Mouse (Mus musculus) myocyte (in vitro differentiated cells): ENCODE results near the gene Thumpd2. TPM values are rescaled to one million over a fixed set of nuclear protein-coding genes. Genes with fewer than 3 reads are reported as not detected.

Experiments used
- H3K27me3 ChIP-seq: one replicate; pipeline ENCODE4 v1.6.1; 2011; ENCODE audit not compliant: control insufficient read depth, insufficient read depth, insufficient read length
- H3K36me3 ChIP-seq: one replicate; pipeline ENCODE4 v1.6.1; 2011; ENCODE audit not compliant: control insufficient read depth, insufficient read depth
- H3K4me2 ChIP-seq: one replicate; pipeline ENCODE4 v1.6.1; 2011; ENCODE audit warnings: low read depth, control low read depth
- H3K4me3 ChIP-seq: one replicate; pipeline ENCODE4 v1.5.1; 2011; ENCODE audit warnings: mild to moderate bottlenecking, control low read depth, moderate library complexity
- H3K79me2 ChIP-seq: one replicate; pipeline ENCODE4 v1.6.1; 2011; ENCODE audit not compliant: control insufficient read depth, insufficient read depth
- H3ac ChIP-seq: one replicate; pipeline ENCODE4 v1.6.1; 2011; ENCODE audit not compliant: control insufficient read depth, insufficient read length
- CEBPB ChIP-seq: IDR thresholded peaks from 2 replicates; pipeline ENCODE4 v1.6.1; 2011; ENCODE audit warnings: mild to moderate bottlenecking, moderate library complexity; ENCODE audit not compliant: poor library complexity, insufficient read depth, severe bottlenecking
- E2F4 ChIP-seq: IDR thresholded peaks from one replicate; pipeline ENCODE4 v1.6.1; 2011; ENCODE audit warnings: mild to moderate bottlenecking, control low read depth, moderate library complexity; ENCODE audit not compliant: insufficient read depth
- MAX ChIP-seq: IDR thresholded peaks from one replicate; pipeline ENCODE4 v1.6.1; 2011; ENCODE audit warnings: low read depth, mild to moderate bottlenecking, control low read depth
- MYOD1 ChIP-seq, 3 experiments: IDR thresholded peaks; one replicate each; pipeline ENCODE4 v1.6.1; 2011; ENCODE audit warnings: control low read depth in 2 of 3, low read depth in 2 of 3, mild to moderate bottlenecking in 2 of 3, moderate library complexity in 1 of 3; ENCODE audit not compliant: insufficient read length in 2 of 3, control insufficient read depth in 1 of 3
- MYOG ChIP-seq, 3 experiments: IDR thresholded peaks; one replicate each; pipeline ENCODE4 v1.6.1; 2011; ENCODE audit warnings: control low read depth in 2 of 3, low read depth in 2 of 3, mild to moderate bottlenecking in 2 of 3; ENCODE audit not compliant: insufficient read length in 2 of 3, control insufficient read depth in 1 of 3, insufficient read depth in 1 of 3
- POLR2A ChIP-seq: IDR thresholded peaks from one replicate; pipeline ENCODE4 v1.6.1; 2011; ENCODE audit warnings: low read depth, mild to moderate bottlenecking, control low read depth, moderate library complexity; ENCODE audit not compliant: insufficient read length
- POLR2AphosphoS2 ChIP-seq: IDR thresholded peaks from one replicate; pipeline ENCODE4 v1.6.1; 2011; ENCODE audit warnings: low read depth, control low read depth; ENCODE audit not compliant: insufficient read length
- REST ChIP-seq: IDR thresholded peaks from one replicate; pipeline ENCODE4 v1.6.1; 2011; ENCODE audit warnings: mild to moderate bottlenecking, control low read depth, moderate library complexity; ENCODE audit not compliant: insufficient read depth, insufficient read length
- SRF ChIP-seq: IDR thresholded peaks from one replicate; pipeline ENCODE4 v1.6.1; 2011; ENCODE audit warnings: low read depth; ENCODE audit not compliant: control insufficient read depth, insufficient read length
- TCF12 ChIP-seq: IDR thresholded peaks from one replicate; pipeline ENCODE4 v1.6.1; 2011; ENCODE audit warnings: mild to moderate bottlenecking, control low read depth; ENCODE audit not compliant: poor library complexity, insufficient read depth, severe bottlenecking
- TCF3 ChIP-seq: IDR thresholded peaks from one replicate; pipeline ENCODE4 v1.6.1; 2011; ENCODE audit warnings: low read depth, control low read depth; ENCODE audit not compliant: insufficient read length
- USF1 ChIP-seq: IDR thresholded peaks from one replicate; pipeline ENCODE4 v1.6.1; 2011; ENCODE audit warnings: low read depth, mild to moderate bottlenecking, control low read depth, moderate library complexity
- polyA plus RNA-seq: library from polyadenylated mRNA; unstranded; fragments of >200 nt; fragmentation: generic; extraction: Trizol; gene quantifications from one replicate; pipeline ENCODE4 v1.2.1, GENCODE M21; 2012; ENCODE audit warnings: missing spikeins

The Thumpd2 gene
- polyA plus RNA-seq, 1 experiment: 2.1 TPM

DNA sequence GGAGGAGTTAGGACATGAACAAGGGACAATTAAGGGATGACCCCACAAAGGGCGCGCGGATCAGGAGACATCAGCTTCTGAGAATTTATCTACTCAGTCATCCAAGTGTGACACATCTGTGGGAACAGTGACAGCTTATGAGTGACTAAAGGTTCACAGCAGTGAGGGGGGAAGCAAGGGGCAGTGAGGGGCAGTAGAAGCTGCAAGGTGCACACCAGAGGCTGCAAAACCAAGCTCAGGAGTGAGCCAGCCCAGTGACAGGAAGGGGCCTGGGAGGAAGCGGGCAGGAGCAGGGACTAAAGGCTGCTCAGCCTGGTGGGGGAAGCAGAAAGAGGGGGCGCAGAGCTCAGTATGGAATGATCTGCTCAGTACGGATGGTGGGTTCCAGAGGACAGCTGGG lies 37.6 kb downstream of the Thumpd2 start:
- Histone ChIP-seq H3K4me2 (no peak overlapping the region), H3K79me2 (no peaks in the 10 kb centered on the region), H3K4me3 (no peak overlapping the region), H3ac (no peak overlapping the region), H3K36me3 (peaks cover 16% of the 10 kb centered on the region), H3K27me3 (no peaks in the 10 kb centered on the region)
- no peak for TF ChIP-seq E2F4
- TF ChIP-seq POLR2AphosphoS2: no peak
- no peak for TF ChIP-seq MYOD1 (IDR thresholded peaks at IDR 0.05; ENCODE audit: control insufficient read depth in 1 of 3, insufficient read length in 2 of 3, low read depth in 2 of 3)
- TF ChIP-seq CEBPB: no peak
- TF ChIP-seq SRF: no peak
- no peak for TF ChIP-seq POLR2A
- no peak for TF ChIP-seq TCF12

DNA sequence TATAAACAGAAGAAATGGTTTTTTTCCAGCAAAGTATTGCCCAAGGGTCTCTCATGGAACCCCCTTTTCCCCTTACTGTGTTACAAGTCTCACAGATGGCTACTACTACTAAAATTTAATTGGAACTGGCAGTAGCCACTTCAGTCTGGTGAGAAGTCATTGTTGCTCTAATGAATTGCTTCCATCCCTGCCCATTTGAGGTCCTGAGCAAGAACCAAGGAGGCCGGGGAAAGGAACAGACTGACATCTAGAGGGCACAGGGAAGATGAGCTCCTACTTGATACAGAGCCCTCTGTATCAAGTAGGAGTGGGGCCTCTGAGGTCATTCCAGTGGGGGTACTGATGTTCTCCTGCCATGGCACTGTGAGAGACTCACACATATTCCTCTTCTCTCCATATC lies 47.8 kb downstream of the Thumpd2 start:
- TF ChIP-seq MYOD1 (IDR thresholded peaks at IDR 0.05; ENCODE audit: control insufficient read depth in 1 of 3, insufficient read length in 2 of 3, low read depth in 2 of 3) (no peak), CEBPB (no peak), MYOG (IDR thresholded peaks at IDR 0.05; ENCODE audit: control insufficient read depth in 1 of 3, insufficient read depth in 1 of 3, insufficient read length in 2 of 3, low read depth in 2 of 3) (no peak), E2F4 (no peak), POLR2AphosphoS2 (no peak), SRF (no peak), POLR2A (no peak), MAX (no peak), REST (no peak), USF1 (no peak), TCF12 (no peak), TCF3 (no peak)
- Histone ChIP-seq H3K36me3 (no peaks in the 10 kb centered on the region), H3K4me2 (no peak overlapping the region), H3ac (no peak overlapping the region), H3K79me2 (no peaks in the 10 kb centered on the region), H3K27me3 (peaks cover 6% of the 10 kb centered on the region), H3K4me3 (no peak overlapping the region)

DNA sequence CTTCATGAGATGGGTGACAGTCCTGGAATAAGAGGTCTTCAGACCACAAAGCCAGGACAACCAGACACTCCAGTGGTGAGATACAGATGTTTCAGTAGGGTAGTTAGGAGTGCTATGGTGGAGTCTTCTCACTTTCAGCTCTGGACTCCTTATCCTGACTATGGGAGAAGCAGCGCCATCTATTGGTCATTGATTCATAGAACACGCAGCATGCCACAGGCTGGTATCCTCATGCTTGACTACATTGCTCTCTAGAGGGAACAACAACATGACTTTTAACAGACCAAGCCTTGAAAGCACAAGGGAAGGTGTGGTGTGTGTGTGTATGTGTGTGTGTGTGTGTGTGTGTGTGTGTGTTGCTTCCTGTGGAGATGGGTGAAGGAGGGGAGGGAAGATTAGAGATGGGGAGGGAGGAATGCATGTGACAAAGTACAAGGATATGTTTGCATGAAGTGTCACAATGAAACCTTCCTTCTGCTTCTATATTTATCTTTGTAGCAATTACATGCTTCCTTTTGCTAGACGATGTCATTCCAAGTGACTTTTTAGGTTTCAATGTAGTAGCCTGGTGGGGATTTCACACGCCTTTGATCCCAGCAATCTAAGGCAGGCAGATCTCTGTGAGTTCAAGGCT lies 49.0 kb downstream of the Thumpd2 start:
- H3ac ChIP-seq: no peak overlapping the region
- H3K36me3 ChIP-seq: no peaks in the 10 kb centered on the region
- H3K79me2 ChIP-seq: no peaks in the 10 kb centered on the region
- TF ChIP-seq TCF3 (no peak), MYOG (IDR thresholded peaks at IDR 0.05; ENCODE audit: control insufficient read depth in 1 of 3, insufficient read depth in 1 of 3, insufficient read length in 2 of 3, low read depth in 2 of 3) (no peak), E2F4 (no peak), TCF12 (no peak), SRF (no peak)
- H3K4me3 ChIP-seq: no peak overlapping the region
- H3K4me2 ChIP-seq: no peak overlapping the region
- H3K27me3 ChIP-seq: peaks cover 11% of the 10 kb centered on the region

DNA sequence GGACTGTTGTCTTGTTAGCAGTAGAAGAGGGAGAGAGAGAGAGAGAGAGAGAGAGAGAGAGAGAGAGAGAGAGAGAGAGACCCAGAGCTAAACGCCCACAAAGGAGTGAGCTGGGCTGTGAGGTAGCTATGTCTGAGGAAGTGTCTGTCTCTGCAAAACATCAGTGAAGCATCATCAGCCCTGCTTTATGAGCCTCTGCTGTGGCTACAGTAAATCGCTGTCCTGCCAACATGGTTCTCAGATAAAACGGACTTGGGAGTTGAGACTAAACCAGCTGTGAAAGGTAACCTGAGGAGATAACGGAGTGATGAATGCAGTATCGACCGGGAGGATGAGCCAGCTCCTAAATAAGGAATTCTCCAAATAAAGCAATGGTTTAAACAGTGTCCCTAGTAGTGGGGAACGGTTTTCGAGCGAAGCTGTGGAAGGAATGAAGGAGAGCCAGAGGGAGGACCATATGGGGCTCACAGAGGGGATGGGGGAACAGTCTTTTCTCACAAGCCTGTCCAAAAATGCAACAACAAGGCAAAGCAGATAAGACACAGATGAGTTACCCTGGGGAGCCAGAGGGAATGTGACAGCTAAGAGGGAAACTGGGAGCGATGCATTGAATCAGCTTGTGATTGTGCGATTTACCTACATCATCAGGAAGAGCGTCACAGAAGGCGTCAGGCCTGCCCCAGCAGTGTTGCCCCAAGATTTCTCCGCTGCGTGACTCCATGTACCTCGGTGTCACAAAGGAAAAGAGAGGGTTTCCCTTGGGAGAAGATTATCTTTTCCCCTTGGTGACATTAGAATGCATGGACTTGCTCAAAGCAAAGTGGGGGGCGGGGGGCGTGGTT lies 53.8 kb downstream of the Thumpd2 start:
- no peak for TF ChIP-seq TCF12
- no peak for TF ChIP-seq CEBPB
- no peak for TF ChIP-seq E2F4
- TF ChIP-seq MYOD1 (IDR thresholded peaks at IDR 0.05; ENCODE audit: control insufficient read depth in 1 of 3, insufficient read length in 2 of 3, low read depth in 2 of 3): no peak
- TF ChIP-seq SRF: no peak
- TF ChIP-seq POLR2A: no peak
- no peak for TF ChIP-seq REST
- TF ChIP-seq USF1: no peak
- no peak for TF ChIP-seq TCF3
- no peak for TF ChIP-seq MYOG (IDR thresholded peaks at IDR 0.05; ENCODE audit: control insufficient read depth in 1 of 3, insufficient read depth in 1 of 3, insufficient read length in 2 of 3, low read depth in 2 of 3)
- no peak for TF ChIP-seq MAX
- no peak for TF ChIP-seq POLR2AphosphoS2
- H3K4me2 ChIP-seq: no peak overlapping the region
- H3K4me3 ChIP-seq: no peak overlapping the region
- H3K79me2 ChIP-seq: no peaks in the 10 kb centered on the region
- H3K27me3 ChIP-seq: peaks cover 17% of the 10 kb centered on the region
- no peak overlapping the region for H3ac ChIP-seq
- no peaks in the 10 kb centered on the region for H3K36me3 ChIP-seq

DNA sequence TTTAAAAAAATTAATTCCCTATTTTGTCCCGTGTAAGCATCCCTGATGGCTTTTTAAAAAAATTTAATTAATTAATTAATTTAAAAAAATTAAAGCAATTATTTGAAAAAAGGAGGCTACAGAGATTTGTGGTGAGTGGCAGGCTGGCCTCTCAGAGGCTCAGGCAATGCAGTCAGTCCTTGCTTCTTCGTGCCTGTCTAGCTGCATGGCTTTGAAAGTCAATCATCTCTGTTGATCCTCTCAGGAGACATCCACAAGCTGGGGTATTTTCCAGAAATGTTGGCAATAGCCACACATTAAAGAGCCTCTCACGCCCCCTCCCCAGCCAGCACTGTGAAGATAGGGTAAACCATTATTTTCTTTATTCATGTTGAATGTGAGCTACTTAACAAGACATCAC lies 54.7 kb downstream of the Thumpd2 start:
- H3K79me2 ChIP-seq: no peaks in the 10 kb centered on the region
- no peaks in the 10 kb centered on the region for H3K36me3 ChIP-seq
- TF ChIP-seq SRF: no peak
- TF ChIP-seq USF1: no peak
- no peak for TF ChIP-seq MYOD1 (IDR thresholded peaks at IDR 0.05; ENCODE audit: control insufficient read depth in 1 of 3, insufficient read length in 2 of 3, low read depth in 2 of 3)
- TF ChIP-seq TCF12: no peak
- TF ChIP-seq E2F4: no peak
- TF ChIP-seq CEBPB: no peak
- TF ChIP-seq MYOG (IDR thresholded peaks at IDR 0.05; ENCODE audit: control insufficient read depth in 1 of 3, insufficient read depth in 1 of 3, insufficient read length in 2 of 3, low read depth in 2 of 3): no peak
- no peak for TF ChIP-seq POLR2A
- TF ChIP-seq TCF3: no peak
- no peak for TF ChIP-seq REST
- TF ChIP-seq POLR2AphosphoS2: no peak
- no peak for TF ChIP-seq MAX
- H3ac ChIP-seq: no peak overlapping the region
- peaks cover 17% of the 10 kb centered on the region for H3K27me3 ChIP-seq
- H3K4me3 ChIP-seq: no peak overlapping the region
- H3K4me2 ChIP-seq: no peak overlapping the region
